Mouse (Mus musculus): ENCODE measurements around the gene Rarg. TPM values are rescaled to one million over a fixed set of nuclear protein-coding genes. Genes with fewer than 3 reads are reported as not detected.

Gene Rarg
- polyA plus RNA-seq, 1 experiment = 21.2 TPM

DNA sequence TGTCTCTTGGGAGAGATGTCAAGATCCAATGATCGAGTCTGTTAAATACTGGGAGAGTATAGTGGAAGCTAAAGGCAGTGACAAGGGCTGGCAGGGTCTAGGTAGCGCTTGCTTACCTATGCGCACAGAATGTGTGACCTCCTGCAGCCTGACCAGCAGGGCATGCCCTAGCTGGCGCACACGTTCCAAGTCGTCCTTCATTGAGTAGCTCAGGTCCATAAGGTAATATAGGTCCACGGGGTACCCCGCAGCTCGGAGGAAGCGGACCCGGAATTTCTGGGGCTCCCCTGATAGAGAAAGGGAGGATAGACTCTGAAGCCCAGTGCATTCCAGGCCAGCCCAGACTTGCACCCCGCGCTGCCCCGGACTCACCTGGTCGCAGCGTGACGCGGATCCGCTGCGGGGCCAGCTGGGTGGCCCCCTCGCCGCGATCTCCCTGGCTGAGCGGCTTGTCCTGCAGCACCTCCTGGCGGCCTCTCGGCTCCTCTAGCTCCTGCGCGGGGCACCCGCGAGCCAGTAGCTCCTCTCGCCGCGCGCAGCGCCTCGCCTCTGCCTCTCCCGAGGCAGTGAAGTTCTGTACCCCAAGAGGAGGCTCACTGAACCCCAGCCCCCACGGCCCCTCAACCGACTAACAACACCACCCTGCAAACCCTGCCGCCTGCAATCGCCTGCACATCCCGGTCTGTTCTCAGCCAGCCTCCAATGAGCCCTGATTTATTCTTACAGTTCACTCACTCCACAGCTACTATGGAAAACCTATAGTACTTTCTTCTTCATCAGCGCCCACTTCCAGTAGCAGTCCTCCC, 32.9 kb downstream of the Rarg start:
- Histone ChIP-seq H3K27ac (ENCODE audit: insufficient read depth, low read depth, low read length) (no peak overlapping the region), H3K4me3 (ENCODE audit: insufficient read depth, low read depth, low read length) (peak overlapping the region; percentile 38), H3K27me3 (replicated peaks; ENCODE audit: control insufficient read depth, insufficient read depth, low read length) (no peaks in the 10 kb centered on the region), H3K36me3 (ENCODE audit: control insufficient read depth, insufficient read depth, low read length) (no peaks in the 10 kb centered on the region), H3K4me1 (ENCODE audit: control insufficient read depth, insufficient read depth, low read length) (peaks cover 3% of the 10 kb centered on the region; the same call in 1 of the 2 replicates)
- WGBS = 4% methylated on average over 43 of the region's 43 CpGs
- DNase-seq = peak; percentile 81
- TF ChIP-seq CTCF (conservative IDR thresholded peaks at IDR 0.05; ENCODE audit: insufficient read depth, insufficient read length, low read depth, low read length) = peak; percentile 71
- TF ChIP-seq POLR2A (IDR thresholded peaks at IDR 0.05; ENCODE audit: low read depth, low read length) = no peak

DNA sequence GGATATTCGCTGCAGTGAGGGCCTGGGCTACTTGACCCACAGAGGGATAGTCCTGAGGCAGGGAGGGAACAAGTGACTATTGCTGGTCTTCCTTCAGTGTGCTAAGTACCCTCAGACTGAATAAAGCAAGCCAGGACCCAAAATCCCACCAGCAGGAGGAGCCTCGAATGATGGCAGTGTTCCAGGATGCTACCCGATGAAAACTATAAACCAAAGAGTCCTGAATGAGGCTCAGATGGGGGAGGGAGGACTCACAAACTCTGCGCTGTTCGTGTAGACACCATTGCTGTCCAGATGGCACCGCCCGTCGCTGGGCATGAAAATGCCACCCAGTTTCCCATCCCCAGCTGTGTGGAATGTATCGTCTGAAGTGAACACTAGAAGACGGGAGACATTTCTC, 34.9 kb downstream of the Rarg start:
- no peak for DNase-seq
- no peak overlapping the region for H3K4me3 ChIP-seq (ENCODE audit: insufficient read depth, low read depth, low read length)
- no peak overlapping the region for H3K27ac ChIP-seq (ENCODE audit: insufficient read depth, low read depth, low read length)
- peaks cover 3% of the 10 kb centered on the region; the same call in 1 of the 2 replicates for H3K4me1 ChIP-seq (ENCODE audit: control insufficient read depth, insufficient read depth, low read length)
- WGBS = 69% methylated on average over 10 of the region's 10 CpGs
- TF ChIP-seq POLR2A (IDR thresholded peaks at IDR 0.05; ENCODE audit: low read depth, low read length) (no peak), CTCF (conservative IDR thresholded peaks at IDR 0.05; ENCODE audit: insufficient read depth, insufficient read length, low read depth, low read length) (no peak)
- H3K27me3 ChIP-seq (replicated peaks; ENCODE audit: control insufficient read depth, insufficient read depth, low read length) = no peaks in the 10 kb centered on the region
- H3K36me3 ChIP-seq (ENCODE audit: control insufficient read depth, insufficient read depth, low read length) = no peaks in the 10 kb centered on the region

DNA sequence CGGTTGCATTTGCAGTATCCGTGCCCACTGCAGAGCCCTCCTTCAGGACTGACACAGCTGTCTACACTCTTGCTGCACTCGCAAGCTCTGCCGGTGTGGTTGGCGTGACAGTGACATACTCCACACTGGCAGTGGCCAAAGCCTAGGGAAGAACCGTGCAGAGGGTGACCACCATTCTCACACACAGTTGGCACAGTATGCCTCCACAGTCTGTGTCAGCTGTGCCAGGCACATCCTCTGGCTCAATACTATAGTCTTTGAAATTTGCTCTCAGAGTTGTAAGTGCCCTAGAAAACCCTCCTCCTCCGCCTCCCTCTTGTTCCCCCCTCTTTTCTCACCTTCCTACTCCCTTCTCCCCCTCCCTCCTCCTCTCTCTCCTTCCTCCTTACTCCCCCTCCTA, 40.0 kb downstream of the Rarg start:
- H3K4me1 ChIP-seq (ENCODE audit: control insufficient read depth, insufficient read depth, low read length) = no peaks in the 10 kb centered on the region
- no peak for DNase-seq
- TF ChIP-seq POLR2A (IDR thresholded peaks at IDR 0.05; ENCODE audit: low read depth, low read length) = no peak
- H3K36me3 ChIP-seq (ENCODE audit: control insufficient read depth, insufficient read depth, low read length) = peaks cover 3% of the 10 kb centered on the region; the same call in 1 of the 2 replicates
- no peak overlapping the region for H3K27ac ChIP-seq (ENCODE audit: insufficient read depth, low read depth, low read length)
- H3K27me3 ChIP-seq (replicated peaks; ENCODE audit: control insufficient read depth, insufficient read depth, low read length) = no peaks in the 10 kb centered on the region
- no peak overlapping the region for H3K4me3 ChIP-seq (ENCODE audit: insufficient read depth, low read depth, low read length)
- 70% methylated on average over 7 of the region's 7 CpGs for WGBS

- TF ChIP-seq POLR2A (IDR thresholded peaks at IDR 0.05; ENCODE audit: low read depth, low read length) (no peak), CTCF (conservative IDR thresholded peaks at IDR 0.05; ENCODE audit: insufficient read depth, insufficient read length, low read depth, low read length) (no peak)
- peaks cover 3% of the 10 kb centered on the region; the same call in 1 of the 2 replicates for H3K36me3 ChIP-seq (ENCODE audit: control insufficient read depth, insufficient read depth, low read length)
- H3K27ac ChIP-seq (ENCODE audit: insufficient read depth, low read depth, low read length) = no peak overlapping the region
- no peak for DNase-seq
- WGBS = 71% methylated on average over 16 of the region's 16 CpGs
- H3K4me1 ChIP-seq (ENCODE audit: control insufficient read depth, insufficient read depth, low read length) = no peaks in the 10 kb centered on the region
- no peaks in the 10 kb centered on the region for H3K27me3 ChIP-seq (replicated peaks; ENCODE audit: control insufficient read depth, insufficient read depth, low read length)
- no peak overlapping the region for H3K4me3 ChIP-seq (ENCODE audit: insufficient read depth, low read depth, low read length)
These were observed 40.7 kb downstream of the Rarg start for GRCm38 (mm10) chr15:102216459-102217228.

DNA sequence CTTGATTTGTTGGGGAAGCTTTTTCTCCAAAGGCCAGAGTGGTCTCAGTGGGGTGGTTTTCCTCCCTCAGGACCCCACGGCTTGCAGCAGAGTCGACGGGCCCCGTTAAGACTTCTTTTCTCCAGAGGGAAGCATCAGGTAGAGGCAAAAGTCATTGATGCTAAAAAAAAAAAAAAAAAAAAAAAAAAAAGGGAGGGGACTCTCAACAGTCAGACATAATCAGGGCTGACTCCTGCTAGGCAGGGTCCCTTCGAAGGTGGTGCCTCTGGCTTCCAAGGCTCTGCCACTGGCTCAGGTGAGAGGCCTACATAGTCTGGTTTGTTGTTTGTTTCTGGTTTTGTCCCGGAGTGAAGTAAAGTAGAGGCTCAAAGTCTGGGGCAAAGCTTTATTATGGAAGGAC, 41.7 kb downstream of the Rarg start:
- no peaks in the 10 kb centered on the region for H3K27me3 ChIP-seq (replicated peaks; ENCODE audit: control insufficient read depth, insufficient read depth, low read length)
- no peaks in the 10 kb centered on the region for H3K4me1 ChIP-seq (ENCODE audit: control insufficient read depth, insufficient read depth, low read length)
- no peak overlapping the region for H3K27ac ChIP-seq (ENCODE audit: insufficient read depth, low read depth, low read length)
- peaks cover 6% of the 10 kb centered on the region; the same call in 1 of the 2 replicates for H3K36me3 ChIP-seq (ENCODE audit: control insufficient read depth, insufficient read depth, low read length)
- no peak overlapping the region for H3K4me3 ChIP-seq (ENCODE audit: insufficient read depth, low read depth, low read length)
- 70% methylated on average over 6 of the region's 6 CpGs for WGBS
- TF ChIP-seq POLR2A (IDR thresholded peaks at IDR 0.05; ENCODE audit: low read depth, low read length) (no peak), CTCF (conservative IDR thresholded peaks at IDR 0.05; ENCODE audit: insufficient read depth, insufficient read length, low read depth, low read length) (no peak)
- no peak for DNase-seq

DNA sequence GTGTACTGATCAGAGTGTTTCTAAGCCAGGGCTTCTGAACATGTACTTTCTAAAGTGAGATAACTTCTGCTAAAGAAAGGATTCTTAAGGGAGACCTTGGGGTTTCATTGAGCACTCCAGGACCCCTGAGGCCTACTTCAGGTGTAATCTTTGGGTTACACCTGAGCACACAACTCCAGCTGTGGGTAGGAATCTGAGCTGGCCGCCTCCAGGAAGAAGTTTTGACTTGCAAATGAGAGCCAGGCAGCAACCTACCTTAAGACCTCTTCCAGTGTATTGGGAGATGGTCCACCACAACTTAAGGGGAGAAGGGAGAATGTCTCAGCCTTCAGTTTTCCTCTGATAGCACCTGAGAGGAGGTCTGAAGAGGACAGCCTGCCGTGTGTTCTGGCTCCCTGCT, 43.2 kb downstream of the Rarg start:
- no peak for DNase-seq
- H3K27ac ChIP-seq (ENCODE audit: insufficient read depth, low read depth, low read length) = no peak overlapping the region
- H3K4me1 ChIP-seq (ENCODE audit: control insufficient read depth, insufficient read depth, low read length) = no peaks in the 10 kb centered on the region
- no peak overlapping the region for H3K4me3 ChIP-seq (ENCODE audit: insufficient read depth, low read depth, low read length)
- 51% methylated on average over 2 of the region's 2 CpGs for WGBS
- peaks cover 7% of the 10 kb centered on the region; the same call in 1 of the 2 replicates for H3K36me3 ChIP-seq (ENCODE audit: control insufficient read depth, insufficient read depth, low read length)
- TF ChIP-seq CTCF (conservative IDR thresholded peaks at IDR 0.05; ENCODE audit: insufficient read depth, insufficient read length, low read depth, low read length) (no peak), POLR2A (IDR thresholded peaks at IDR 0.05; ENCODE audit: low read depth, low read length) (no peak)
- H3K27me3 ChIP-seq (replicated peaks; ENCODE audit: control insufficient read depth, insufficient read depth, low read length) = no peaks in the 10 kb centered on the region

DNA sequence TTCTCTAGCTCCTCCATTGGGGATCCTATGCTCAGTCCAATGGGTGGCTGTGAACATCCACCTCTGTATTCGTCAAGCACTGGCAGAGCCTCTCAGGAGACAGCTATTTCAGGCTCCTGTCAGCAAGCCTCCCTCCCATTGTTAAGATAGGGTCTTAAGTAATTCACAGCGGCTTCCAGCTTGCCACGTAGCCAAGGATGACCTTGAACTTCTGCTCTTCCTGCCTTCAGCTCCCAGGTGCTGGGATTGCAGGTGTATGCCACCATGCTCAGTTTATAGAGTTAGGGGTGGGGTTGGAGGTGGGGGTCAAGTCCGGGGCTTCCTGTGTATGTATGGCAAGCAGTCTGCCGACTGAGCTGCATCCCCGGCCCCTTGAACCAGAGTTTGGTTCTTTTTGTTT, 45.4 kb downstream of the Rarg start:
- Histone ChIP-seq H3K4me1 (ENCODE audit: control insufficient read depth, insufficient read depth, low read length) (peaks cover 10% of the 10 kb centered on the region; the same call in 1 of the 2 replicates), H3K27ac (ENCODE audit: insufficient read depth, low read depth, low read length) (no peak overlapping the region), H3K36me3 (ENCODE audit: control insufficient read depth, insufficient read depth, low read length) (peaks cover 11% of the 10 kb centered on the region; the same call in 1 of the 2 replicates), H3K27me3 (replicated peaks; ENCODE audit: control insufficient read depth, insufficient read depth, low read length) (no peaks in the 10 kb centered on the region), H3K4me3 (ENCODE audit: insufficient read depth, low read depth, low read length) (no peak overlapping the region)
- DNase-seq = no peak
- TF ChIP-seq POLR2A (IDR thresholded peaks at IDR 0.05; ENCODE audit: low read depth, low read length) (no peak), CTCF (conservative IDR thresholded peaks at IDR 0.05; ENCODE audit: insufficient read depth, insufficient read length, low read depth, low read length) (no peak)
- 73% methylated on average over 6 of the region's 6 CpGs for WGBS

Measured in kidney, adult 2 months (tissue).